Mouse (Mus musculus) B cell, adult 67 days (primary cell): ENCODE data around the gene Prune1. TPM values are rescaled to one million over a fixed set of nuclear protein-coding genes. Genes with fewer than 3 reads are reported as not detected.

Experiments used
- total RNA-seq, 2 experiments: library from RNA; stranded (reverse); gene quantifications; 4 replicates each; pipeline ENCODE4 v1.2.4; 2023

The Prune1 gene
- 10 to 100 TPM; 14.6 to 16.5 TPM for total RNA-seq

DNA sequence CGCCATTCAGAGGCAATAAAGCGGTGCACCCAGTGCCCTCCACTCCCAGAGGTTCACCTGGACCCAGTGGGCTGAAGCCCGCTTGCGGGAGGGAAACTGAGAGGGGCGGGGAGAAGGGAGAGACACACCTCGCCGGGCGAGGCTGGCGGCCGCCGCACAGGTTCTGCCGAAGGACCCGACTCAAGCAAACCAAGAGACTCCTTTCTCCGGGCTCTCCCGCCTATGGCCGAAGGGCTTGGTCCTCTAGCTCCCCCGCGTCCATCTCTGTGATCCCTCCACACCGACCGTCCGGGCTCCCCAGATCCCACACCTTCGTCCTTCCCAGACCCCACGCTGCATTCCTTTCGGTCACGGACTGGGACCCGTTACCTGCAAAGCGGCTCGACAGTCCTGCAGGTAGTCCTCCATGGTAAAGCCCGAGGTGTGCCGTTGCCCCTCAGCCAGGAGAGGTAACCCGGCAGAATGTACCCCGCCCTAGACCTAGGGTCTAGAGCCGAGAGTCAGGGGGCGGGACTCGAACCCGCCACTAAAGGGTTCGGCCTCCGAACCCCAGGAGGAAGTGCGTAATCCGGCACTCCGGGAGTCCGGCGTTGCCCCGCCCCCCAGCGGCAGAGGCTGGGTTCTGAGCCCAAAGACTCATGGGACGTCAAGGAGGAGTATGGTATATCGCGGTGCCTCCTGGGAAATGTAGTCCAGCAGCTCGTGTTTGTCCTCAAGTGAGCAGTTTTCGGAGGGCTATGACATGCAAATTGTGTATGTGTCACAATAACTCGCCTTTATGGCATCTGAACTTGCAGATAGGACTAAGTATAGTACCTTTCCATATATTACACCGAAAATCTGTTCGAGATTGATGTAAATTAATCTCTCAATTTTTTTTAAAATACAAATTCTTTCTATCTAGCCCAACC, at the start of gene Prune1, which contains the start of gene Mindy1:
Prune1 (minus strand) TSS at position 861 of the 911 bp plus-strand sequence.
Mindy1 (plus strand) TSS at position 130 of the 911 bp plus-strand sequence.

DNA sequence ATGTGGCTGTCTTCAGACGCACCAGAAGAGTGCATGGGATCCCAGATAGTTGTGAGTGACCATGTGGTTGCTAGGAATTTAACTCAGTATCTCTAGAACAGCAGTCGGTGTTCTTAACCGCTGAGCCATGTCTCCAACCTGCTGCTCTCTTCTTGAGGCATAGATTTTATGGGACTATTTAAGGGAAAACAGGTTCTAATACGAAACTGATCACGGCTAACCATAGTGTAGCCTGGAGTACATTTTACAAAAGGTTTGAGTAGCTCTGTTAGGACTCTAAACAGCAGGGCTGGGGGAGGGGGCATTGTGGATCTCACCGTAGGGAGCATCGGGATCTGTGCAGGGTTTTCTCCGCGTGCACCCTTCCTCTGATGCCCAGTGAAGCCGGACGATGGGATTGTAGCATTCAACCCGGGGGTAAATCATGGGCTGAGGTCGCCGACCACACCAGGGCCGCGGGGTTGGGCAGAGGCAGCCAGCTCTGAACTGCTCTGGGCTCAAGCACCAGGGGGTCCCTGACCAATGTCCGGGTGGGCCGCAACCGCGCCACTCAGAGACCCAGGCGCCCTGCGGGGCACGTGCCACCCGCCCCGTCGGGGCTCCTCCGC, 32.7 kb upstream of the Prune1 start, which contains the start of gene Cers2:
Cers2 (plus strand) TSS at position 306 of the 608 bp plus-strand sequence.

DNA sequence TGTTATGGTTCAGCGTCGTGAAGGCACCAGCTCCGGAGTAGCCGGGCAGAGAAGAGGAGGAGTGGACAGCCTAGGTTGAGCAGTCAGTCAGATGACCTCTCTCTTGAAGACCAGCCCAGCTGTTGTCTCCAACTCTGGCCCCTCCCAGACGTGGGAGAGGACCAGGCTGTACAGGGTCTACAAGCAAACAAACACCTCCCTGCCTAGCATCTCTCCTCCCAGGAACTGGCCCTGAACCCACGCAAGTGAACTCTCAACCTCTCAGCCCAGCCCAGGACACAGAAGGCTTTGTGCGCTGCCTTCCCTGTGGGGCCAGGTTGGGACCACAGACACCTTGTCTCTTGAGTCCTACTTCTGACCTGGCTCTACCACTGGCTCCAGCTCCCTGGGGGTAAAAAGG, 25.2 kb upstream of the Prune1 start, which contains the start of gene Anxa9:
Anxa9 (minus strand) TSS at position 77 of the 400 bp plus-strand sequence.

DNA sequence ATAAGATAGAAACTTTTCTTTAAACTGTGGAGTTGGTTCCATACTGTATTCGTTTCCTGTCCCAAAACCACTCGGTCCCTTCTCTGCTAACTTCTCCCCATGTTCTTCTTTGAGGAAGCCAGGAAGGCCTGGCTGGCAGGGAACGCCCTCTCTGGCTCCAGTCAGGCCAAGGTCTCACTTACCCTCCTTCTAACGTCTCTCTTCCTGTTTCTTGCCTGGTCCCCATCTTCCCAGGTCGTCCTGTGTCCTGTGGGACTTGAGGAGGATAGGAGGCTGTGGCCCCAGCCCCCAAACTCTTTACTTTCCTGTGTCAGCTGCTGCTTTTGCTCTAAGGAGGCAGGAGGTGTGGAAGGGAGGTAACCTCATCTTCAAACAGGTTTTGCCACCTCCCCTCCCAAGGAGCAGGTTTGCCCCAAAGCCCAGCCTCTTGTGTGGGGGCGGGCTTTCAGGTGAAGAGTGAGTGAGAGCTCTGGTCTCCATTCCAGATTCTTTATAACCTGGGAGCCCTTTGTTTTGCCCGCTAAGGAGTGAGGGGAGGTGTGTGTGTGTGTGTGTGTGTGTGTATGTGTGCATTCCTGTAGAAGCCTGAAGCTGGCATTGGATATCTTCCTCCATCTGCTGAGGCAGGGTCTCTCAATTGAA, 31.0 kb downstream of the Prune1 start, which contains the start of gene Bnipl:
Bnipl (minus strand) TSS at position 411 of the 642 bp plus-strand sequence.

DNA sequence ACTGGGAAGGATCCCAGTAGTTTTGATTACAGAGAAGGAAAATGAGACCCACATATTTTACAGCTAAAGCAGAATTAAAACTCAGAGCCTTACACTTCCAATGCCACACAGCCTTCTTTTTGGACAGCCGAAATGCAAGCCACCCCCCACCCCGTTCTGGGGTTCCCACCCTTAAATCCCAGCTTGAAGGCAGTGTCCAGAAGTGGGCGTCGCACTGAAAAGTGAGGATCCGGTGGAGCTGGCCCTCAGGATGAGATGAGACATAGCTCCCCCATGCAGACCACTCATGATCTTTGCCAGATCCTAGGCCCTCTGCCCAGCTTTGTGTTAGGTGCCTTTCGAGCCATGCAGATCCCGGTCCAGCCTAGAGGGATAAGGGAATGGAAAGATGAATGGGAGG, 40.4 kb downstream of the Prune1 start, which contains the start of gene Gm128:
Gm128 (minus strand) TSS at position 101 of the 400 bp plus-strand sequence.

DNA sequence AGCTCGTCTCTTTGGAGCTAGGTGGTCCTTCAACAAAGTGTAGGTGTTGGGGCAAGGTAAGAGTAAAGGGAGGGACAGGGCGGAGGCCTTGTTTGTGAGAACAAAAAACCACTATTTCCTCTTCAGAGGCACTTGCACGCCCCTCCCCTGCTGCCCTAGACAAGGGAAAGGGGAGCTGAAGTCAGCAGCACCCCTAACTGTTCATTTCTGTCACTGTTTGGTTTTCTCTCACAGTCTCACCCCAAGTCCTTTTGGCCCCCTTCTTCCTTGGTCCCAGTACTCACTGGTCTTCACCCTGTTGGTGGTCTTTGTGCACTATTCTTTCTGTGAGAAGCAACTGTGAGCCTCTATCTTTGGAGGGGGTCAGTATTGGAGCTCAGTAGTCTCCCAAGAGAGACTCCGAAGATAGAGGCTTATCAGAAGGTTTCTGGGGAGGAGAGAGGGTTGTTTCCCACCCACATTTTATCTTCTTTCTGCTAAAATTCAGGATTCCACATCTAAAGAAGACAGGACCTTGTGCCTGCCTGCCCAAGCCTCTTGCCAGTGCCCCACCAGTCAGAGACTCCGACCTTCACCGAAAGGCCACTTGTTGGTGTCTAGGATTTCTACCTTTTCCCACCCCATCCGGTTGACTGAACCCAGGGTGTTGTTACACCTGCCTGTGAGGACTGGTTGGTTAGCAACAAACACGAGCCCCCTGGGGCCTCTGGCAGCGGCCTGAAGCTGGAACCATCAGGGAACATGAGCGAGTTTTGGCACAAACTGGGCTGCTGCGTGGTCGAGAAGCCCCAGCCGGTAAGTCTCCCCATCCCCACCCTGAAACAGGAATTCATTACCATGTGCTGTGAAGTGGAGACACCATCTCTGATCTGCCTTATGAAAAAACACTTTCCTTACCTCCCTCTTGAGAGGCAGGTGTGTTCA, 50.3 kb downstream of the Prune1 start, which contains the start of gene Mllt11:
Mllt11 (minus strand) TSS at position 874 of the 924 bp plus-strand sequence.

DNA sequence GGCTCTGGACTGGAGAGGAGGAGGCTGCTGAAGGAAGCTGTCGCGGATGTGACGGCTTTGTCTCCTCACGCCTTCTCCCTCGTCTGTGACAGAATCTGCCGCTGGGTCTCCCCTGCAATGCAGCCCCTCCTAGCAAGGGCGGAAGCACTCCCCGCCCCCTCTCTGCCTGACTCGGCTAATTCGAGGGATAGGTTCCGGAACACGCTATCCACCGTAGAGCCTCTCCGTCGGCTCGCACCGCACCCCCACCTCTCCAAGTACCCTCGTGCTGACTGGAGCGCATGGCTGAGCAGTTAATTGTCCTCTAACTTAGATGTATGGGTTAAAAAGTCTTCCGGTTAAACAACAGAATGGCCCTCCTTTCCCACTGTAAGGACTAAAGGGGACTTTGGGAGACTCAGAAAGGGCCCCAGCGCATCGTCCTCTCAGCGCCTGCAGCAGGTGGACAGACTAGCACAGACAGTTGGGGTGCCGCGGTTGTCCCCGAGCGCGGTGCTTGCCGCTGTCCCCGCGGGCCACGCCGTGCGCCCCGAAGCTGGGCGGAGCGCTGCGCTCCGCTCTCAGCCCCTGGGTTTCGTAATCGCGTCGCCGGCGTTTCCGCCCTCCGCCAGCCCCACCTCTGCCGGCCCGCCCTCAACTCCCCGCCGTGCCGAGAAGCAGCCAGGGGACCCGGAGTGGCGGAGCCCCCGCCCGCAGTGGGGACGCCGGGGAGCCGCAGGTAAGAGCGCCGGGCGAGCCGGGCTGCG, 53.6 kb downstream of the Prune1 start, which contains the start of gene Cdc42se1:
Cdc42se1 (plus strand) TSS at position 585 of the 746 bp plus-strand sequence.

DNA sequence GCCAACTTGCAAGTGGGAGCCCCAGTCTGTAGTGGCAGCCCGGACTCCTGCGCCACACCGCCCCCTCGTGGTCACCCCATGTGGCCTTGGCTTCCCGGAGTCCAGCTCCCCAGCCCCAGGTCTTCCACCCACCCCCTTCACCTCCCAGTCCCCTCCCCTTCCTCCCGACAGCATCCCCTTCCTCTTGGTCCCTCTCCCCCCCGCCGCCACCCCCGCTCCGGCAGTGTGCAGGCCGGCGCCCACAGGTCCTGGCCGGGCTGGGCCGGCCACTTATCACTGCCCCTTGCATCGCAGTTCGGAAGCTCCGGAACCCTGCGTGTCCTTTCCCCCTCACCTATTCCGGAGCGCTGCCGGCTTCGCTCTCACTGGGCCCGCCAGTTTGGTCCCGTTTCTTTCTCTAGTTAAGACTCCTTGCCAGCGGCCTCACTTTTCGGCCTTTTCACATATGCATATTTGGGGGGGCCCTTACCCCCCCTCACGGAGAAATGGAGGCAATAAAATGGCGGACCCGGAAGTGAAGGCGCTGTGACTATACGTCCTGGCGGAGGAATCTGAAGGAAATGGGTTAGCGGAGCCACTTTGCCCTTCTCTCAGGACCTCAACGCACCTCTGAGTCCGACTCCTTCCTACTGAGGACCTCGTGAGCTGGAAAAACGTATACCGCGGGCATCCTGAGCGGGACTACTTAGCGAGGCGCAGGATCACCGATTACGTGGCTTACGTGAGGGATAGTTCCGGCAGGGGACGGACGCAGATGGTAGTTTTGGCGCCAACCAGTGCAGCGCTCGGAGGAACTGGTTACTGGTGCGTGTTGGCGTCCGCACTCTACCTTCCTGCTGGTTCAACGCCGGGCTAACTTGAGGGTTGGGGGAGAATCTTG, 64.4 kb downstream of the Prune1 start, which contains the start of gene Gabpb2:
Gabpb2 (minus strand) TSS at position 662 of the 880 bp plus-strand sequence.

Other genes starting within 250 kb of the Prune1 start
- gene Psmd4, start 239.5 kb downstream of the Prune1 start, total RNA-seq: 100 to 1,000 TPM; 116 to 124 TPM
- 10 to 100 TPM; 38.6 to 42.9 TPM for gene Pip5k1a, start 175.1 kb downstream of the Prune1 start, total RNA-seq
- gene Vps72, start 171.1 kb downstream of the Prune1 start, total RNA-seq: 10 to 100 TPM; 65.6 to 66.7 TPM
- gene Tmod4, start 157.6 kb downstream of the Prune1 start, total RNA-seq: 1 to 10 TPM; 1.4 to 2.9 TPM
- gene Scnm1, start 148.1 kb downstream of the Prune1 start, total RNA-seq: 10 to 100 TPM; 78.0 to 81.5 TPM
- 10 to 100 TPM in 1 of 2 experiments, 1 to 10 TPM in 1; 9.6 to 10.1 TPM for gene Lysmd1, start 148.0 kb downstream of the Prune1 start, total RNA-seq
- gene Tnfaip8l2, start 139.7 kb downstream of the Prune1 start, total RNA-seq: 10 to 100 TPM; 45.4 to 56.4 TPM
- 1 to 10 TPM in 1 of 2 experiments, under 1 TPM in 1; 0.41 to 1.2 TPM for gene Sema6c, start 121.6 kb downstream of the Prune1 start, total RNA-seq
- gene Gabpb2, start 64.2 kb downstream of the Prune1 start, total RNA-seq: 10 to 100 TPM; 89.1 to 90.6 TPM
- 100 to 1,000 TPM; 225 to 246 TPM for gene Cdc42se1, start 53.3 kb downstream of the Prune1 start, total RNA-seq
- gene Mllt11, start 49.9 kb downstream of the Prune1 start, total RNA-seq: 1 to 10 TPM; 8.9 to 9.2 TPM
- under 1 TPM in 1 of 2 experiments, not detected in 1; 0.70 TPM for gene Gm128, start 40.5 kb downstream of the Prune1 start, total RNA-seq
- not detected for gene Bnipl, start 30.9 kb downstream of the Prune1 start, total RNA-seq
- 10 to 100 TPM; 38.4 to 39.0 TPM for gene Mindy1, start 731 bp downstream of the Prune1 start, total RNA-seq
- gene Anxa9, start 25.1 kb upstream of the Prune1 start, total RNA-seq: 1 to 10 TPM; 1.2 to 2.8 TPM
- gene Cers2, start 32.7 kb upstream of the Prune1 start, total RNA-seq: 100 to 1,000 TPM; 139 to 152 TPM
- gene Setdb1, start 75.1 kb upstream of the Prune1 start, total RNA-seq: 10 to 100 TPM; 39.0 to 43.5 TPM
- gene 4930558C23Rik, start 120.8 kb upstream of the Prune1 start, total RNA-seq: not detected
- 10 to 100 TPM; 78.1 to 80.1 TPM for gene Arnt, start 152.3 kb upstream of the Prune1 start, total RNA-seq
- 1 to 10 TPM; 1.5 to 3.3 TPM for gene Ctsk, start 217.2 kb upstream of the Prune1 start, total RNA-seq
- gene Ctss, start 244.7 kb upstream of the Prune1 start, total RNA-seq: 100 to 1,000 TPM; 462 to 506 TPM